Mouse (Mus musculus) brain, adult 2 months (tissue): ENCODE measurements at regions not wholly inside any gene's neighbourhood (a gene's known extent, or its start where the extent isn't known, plus 50 kb on each side); places are given as distances from the start of the nearest gene placed in this dataset.

ENCODE experiments used
- DNase-seq: peaks from one replicate; pipeline ENCODE4 v3.0.0; 2011; ENCODE audit warnings: low read depth, low spot score

- no peak for DNase-seq
Observed at GRCm38 (mm10) chr5:75880088-75880684, 98.1 kb downstream of the Kdr start.

- no peak for DNase-seq
Observed at GRCm38 (mm10) chr5:75878361-75878760, 99.9 kb downstream of the Kdr start.

GRCm38 (mm10) chr5:75877609-75877971 is 100.7 kb downstream of the Kdr start:
- no peak for DNase-seq

GRCm38 (mm10) chr5:75876871-75877608 is 101.2 kb downstream of the Kdr start:
- DNase-seq: no peak

- peak; percentile 76 for DNase-seq
Observed at GRCm38 (mm10) chr5:75871120-75871519, 107.1 kb downstream of the Kdr start.

- no peak for DNase-seq
Observed at GRCm38 (mm10) chr5:75870666-75871065, 107.6 kb downstream of the Kdr start.

GRCm38 (mm10) chr5:75869535-75869934 is 108.7 kb downstream of the Kdr start:
- DNase-seq: no peak

GRCm38 (mm10) chr5:75865096-75865495 is 113.2 kb downstream of the Kdr start:
- DNase-seq: no peak

- no peak for DNase-seq
Observed at GRCm38 (mm10) chr5:75863358-75863757, 114.9 kb downstream of the Kdr start.

- DNase-seq: peak; percentile 79
Observed at GRCm38 (mm10) chr5:75862630-75862991, 115.6 kb downstream of the Kdr start.

GRCm38 (mm10) chr5:75861916-75862629 is 116.2 kb downstream of the Kdr start:
- DNase-seq: no peak

- no peak for DNase-seq
Observed at GRCm38 (mm10) chr5:75859316-75859836, 118.9 kb downstream of the Kdr start.

- DNase-seq: no peak
Observed at GRCm38 (mm10) chr5:75850855-75851254, 127.4 kb downstream of the Kdr start.

GRCm38 (mm10) chr5:75847966-75848365 is 130.3 kb downstream of the Kdr start:
- no peak for DNase-seq

GRCm38 (mm10) chr5:75847341-75847740 is 130.9 kb downstream of the Kdr start:
- no peak for DNase-seq

- DNase-seq: no peak
Observed at GRCm38 (mm10) chr5:75846016-75846415, 132.2 kb downstream of the Kdr start.

GRCm38 (mm10) chr5:75843807-75844206 is 134.5 kb downstream of the Kdr start:
- DNase-seq: no peak

GRCm38 (mm10) chr5:75840421-75840820 is 137.8 kb downstream of the Kdr start:
- no peak for DNase-seq

GRCm38 (mm10) chr5:75835556-75835961 is 142.7 kb downstream of the Kdr start:
- peak; percentile 24 for DNase-seq

GRCm38 (mm10) chr5:75834766-75835555 is 143.3 kb downstream of the Kdr start:
- peak; percentile 40 for DNase-seq

- DNase-seq: no peak
Observed at GRCm38 (mm10) chr5:75832341-75832740, 145.9 kb downstream of the Kdr start.
